In the genomic region with DNA sequence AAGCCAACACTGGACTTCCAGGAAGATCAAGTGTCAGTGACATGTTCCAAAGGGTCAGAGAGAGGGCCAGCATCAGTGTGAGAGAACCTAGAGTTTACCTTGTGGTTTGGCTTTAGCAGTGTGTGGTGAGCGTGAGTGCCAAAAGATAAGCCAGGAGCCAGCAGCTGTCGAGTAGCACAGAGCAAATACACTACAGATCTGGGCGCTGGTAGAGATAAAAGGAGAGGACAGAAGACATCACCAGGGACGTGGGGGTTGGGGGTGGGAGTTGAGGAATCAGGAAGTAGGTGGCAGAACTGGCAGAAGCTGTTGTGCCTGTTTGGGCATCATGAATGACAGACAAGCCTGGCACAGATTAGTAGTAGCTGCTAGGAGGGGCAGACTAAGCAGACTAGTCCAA, we compare ENCODE assay signal across 10 mouse cellular contexts. TPM values are rescaled to one million over a fixed set of nuclear protein-coding genes. Genes with fewer than 3 reads are reported as not detected.
DNase-seq lines count a peak whose midpoint lies in the region; ATAC-seq lines count a peak whose summit lies in the region.
"Had no signal": no experiment of that assay in that cellular context is flagged by ENCODE, and none has a peak within 500 bp of the region (broad histone marks: within the 10 kb centered on the region; RNA-seq: fewer than 3 reads in every experiment).

No protein-coding gene starts in this region.

- no peak overlapping the region for H3K4me3 ChIP-seq in hindbrain, embryonic 10.5 days
- H3K4me3 ChIP-seq: embryonic facial prominence, embryonic 15.5 days had no signal

- no peaks in the 10 kb centered on the region for H3K36me3 ChIP-seq in hindbrain, embryonic 10.5 days
- H3K36me3 ChIP-seq: embryonic facial prominence, embryonic 15.5 days had no signal

- no peaks in the 10 kb centered on the region for H3K9me3 ChIP-seq in hindbrain, embryonic 10.5 days
- H3K9me3 ChIP-seq: embryonic facial prominence, embryonic 15.5 days had no signal

- ATAC-seq in megakaryocyte, adult 5-6 weeks (ENCODE audit: poor library complexity, severe bottlenecking) = peak; percentile 47
- ATAC-seq in erythroblast, adult 5-6 weeks (replicated peaks; ENCODE audit: low FRiP score, poor library complexity, severe bottlenecking) = no peak; the same call in 1 of the 2 replicates

- no peaks in the 10 kb centered on the region for H3K27me3 ChIP-seq in hindbrain, embryonic 10.5 days (ENCODE audit: insufficient read depth, poor library complexity, severe bottlenecking)
- H3K27me3 ChIP-seq: embryonic facial prominence, embryonic 15.5 days had no signal

- H3K27ac ChIP-seq in hindbrain, embryonic 10.5 days = no peak overlapping the region
- H3K27ac ChIP-seq: embryonic facial prominence, embryonic 15.5 days had no signal

- 72% methylated on average over 4 of the region's 4 CpGs for WGBS in hindbrain, embryonic 10.5 days

- DNase-seq in kidney, postnatal 25 days = peak; percentile 9 to 40
- no peak for DNase-seq in kidney, adult 9 months
- DNase-seq in c-Kit-positive CD71-positive TER-119-negative erythroid progenitor cells, embryonic 14.5 days (ENCODE audit: low read depth) = peak; percentile 22
- peak; percentile 48 to 59 for DNase-seq in heart, postnatal 36 days
- no peak for DNase-seq in adipocyte (ENCODE audit: low spot score)
- DNase-seq in hindbrain, embryonic 10.5 days (ENCODE audit: low spot score) = no peak
- DNase-seq: right cerebral cortex, postnatal 25 days had no signal

- intact Hi-C loops in heart, postnatal 36 days (cut with DNase I) = loop anchor here (2.0 kb wide), 1 partner anchor 80 kb away; a partner anchor contains a TSS

- H3K4me1 ChIP-seq in hindbrain, embryonic 10.5 days (replicated peaks) = no peaks in the 10 kb centered on the region

RNA-seq across cellular contexts. Expression of a gene that starts 21.6 kb away (rescaled TPM):
- total RNA-seq in heart, postnatal 36 days (2021) = 10 to 100 TPM; 39.1 TPM
- 47.1 and 54.7 TPM in 2 replicates for total RNA-seq in megakaryocyte, adult 5-6 weeks (2015)
- 19.9 and 26.2 TPM in 2 replicates for total RNA-seq in megakaryocyte, adult 5-6 weeks (2017)
- polyA plus RNA-seq in hindbrain, embryonic 10.5 days (2016; fragmentation: Nextera tagmentation; extraction: Ambion mirVana) = 25.1 and 31.8 TPM in 2 replicates
- total RNA-seq in erythroblast, adult 5-6 weeks (2015; ENCODE audit: low replicate concordance) = 47.1 and 48.7 TPM in 2 replicates
- 28.2 and 30.0 TPM in 2 replicates for total RNA-seq in erythroblast, adult 5-6 weeks (2017; ENCODE audit: low replicate concordance)

Comparison
In these comparisons a context has a peak if more than half of its experiments do, and no peak if none do; other contexts are left out.
1. DNase-seq: peak in kidney, postnatal 25 days (2 of 2), c-Kit-positive CD71-positive TER-119-negative erythroid progenitor cells, embryonic 14.5 days (single experiment) and heart, postnatal 36 days (2 of 2); none in kidney, adult 9 months (single experiment), adipocyte (single experiment) and hindbrain, embryonic 10.5 days (single experiment).